Mouse (Mus musculus) forebrain, embryonic 10.5 days (tissue): ENCODE data around the gene Fcgrt. TPM values are rescaled to one million over a fixed set of nuclear protein-coding genes. Genes with fewer than 3 reads are reported as not detected.
"Not testable (repeated sequence)": the region's sequence is repeated elsewhere in the genome, so short reads cannot be mapped to it uniquely, and the experiment has no call there.

Experiments used
- DNase-seq: peaks from one replicate; pipeline ENCODE4 v3.0.0-alpha.2; 2017; ENCODE audit warnings: low spot score; ENCODE audit errors: extremely low spot score
- H3K27ac ChIP-seq: fragments of 300-500 bp; sonication (generic); 2 replicates; pipeline ENCODE4 v1.5.1; 2016; ENCODE audit warnings: mild to moderate bottlenecking
- H3K27me3 ChIP-seq: fragments of 300-500 bp; sonication (generic); 2 replicates; pipeline ENCODE4 v1.6.1; 2016; ENCODE audit warnings: mild to moderate bottlenecking; ENCODE audit not compliant: poor library complexity, severe bottlenecking
- H3K36me3 ChIP-seq: fragments of 300-500 bp; sonication (generic); replicated peaks from 2 replicates; pipeline ENCODE4 v1.6.1; 2016; ENCODE audit warnings: mild to moderate bottlenecking, moderate library complexity
- H3K4me1 ChIP-seq: fragments of 300-500 bp; sonication (generic); 2 replicates; pipeline ENCODE4 v1.6.1; 2016
- H3K4me3 ChIP-seq: fragments of 300-500 bp; sonication (generic); 2 replicates; pipeline ENCODE4 v1.5.1; 2016; ENCODE audit warnings: mild to moderate bottlenecking, moderate library complexity
- H3K9me3 ChIP-seq: fragments of 300-500 bp; sonication (generic); 2 replicates; pipeline ENCODE4 v1.6.1; 2016; ENCODE audit warnings: mild to moderate bottlenecking, moderate library complexity
- WGBS: fragments of 180-500 bp; shearing (Covaris S2); methylation state at CpG from one replicate; pipeline ENCODE4 v1.1.7; 2016; 5-methylcytosine and 5-hydroxymethylcytosine counted together
- polyA plus RNA-seq: library from polyadenylated mRNA; unstranded; fragments of >200 nt; fragmentation: Nextera tagmentation; extraction: Ambion mirVana; gene quantifications from 2 replicates; pipeline ENCODE4 v1.2.1, GENCODE M21; 2016

Gene Fcgrt
- polyA plus RNA-seq, 1 experiment from 2014 or later = 5.5 TPM

GRCm38 (mm10) chr7:45118336-45118735 lies 14.7 kb upstream of the Fcgrt start:
- peaks cover 24% of the 10 kb centered on the region for H3K4me1 ChIP-seq
- H3K36me3 ChIP-seq = peaks cover 61% of the 10 kb centered on the region
- H3K4me3 ChIP-seq = no peak overlapping the region
- no peaks in the 10 kb centered on the region for H3K27me3 ChIP-seq
- H3K9me3 ChIP-seq = no peaks in the 10 kb centered on the region
- H3K27ac ChIP-seq = no peak overlapping the region
- WGBS = 91% methylated on average over 6 of the region's 6 CpGs
- no peak for DNase-seq

DNA sequence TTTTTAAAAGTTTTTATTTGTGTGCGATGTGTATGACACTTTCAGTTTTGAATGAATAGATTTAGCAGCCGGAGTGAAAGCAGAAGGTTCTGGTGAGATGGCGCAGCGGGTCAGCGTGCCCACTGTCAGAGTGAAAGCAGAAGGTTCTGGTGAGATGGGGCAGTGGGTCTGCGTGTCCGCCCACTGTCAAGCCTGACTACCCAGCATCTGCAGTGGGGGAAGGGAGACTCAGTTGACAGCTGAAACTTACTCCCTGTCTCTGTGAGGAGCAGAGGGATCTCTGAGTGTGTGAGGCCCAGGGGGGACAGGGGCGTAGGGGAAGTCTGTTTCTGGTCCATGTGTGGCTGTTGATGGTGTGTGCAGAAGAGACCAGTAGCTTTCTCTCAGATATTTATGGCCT lies 13.9 kb upstream of the Fcgrt start:
- Histone ChIP-seq H3K36me3 (peaks cover 53% of the 10 kb centered on the region), H3K27ac (no peak overlapping the region), H3K4me3 (no peak overlapping the region), H3K4me1 (peaks cover 16% of the 10 kb centered on the region), H3K27me3 (no peaks in the 10 kb centered on the region), H3K9me3 (no peaks in the 10 kb centered on the region)
- 88% methylated on average over 8 of the region's 8 CpGs for WGBS
- no peak for DNase-seq

DNA sequence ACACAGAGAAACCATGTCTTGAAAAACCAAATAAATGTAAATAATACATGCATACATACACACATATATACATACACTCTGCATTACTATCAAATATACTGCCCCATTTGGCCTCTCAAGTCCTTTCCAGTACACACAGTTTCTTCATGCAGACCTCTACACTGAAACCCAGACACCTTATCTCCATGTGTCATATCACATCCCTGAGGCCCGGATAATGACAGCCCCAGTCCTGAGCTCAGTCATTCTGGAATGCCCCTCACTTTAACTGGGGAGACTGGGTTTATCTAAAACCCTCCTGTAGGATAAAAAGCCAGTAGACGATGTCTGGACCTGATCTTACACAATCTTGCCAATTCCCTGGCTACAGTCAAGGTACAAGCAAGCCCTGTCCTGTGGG lies 9.8 kb upstream of the Fcgrt start:
- Histone ChIP-seq H3K27me3 (no peaks in the 10 kb centered on the region), H3K9me3 (no peaks in the 10 kb centered on the region), H3K36me3 (peaks cover 12% of the 10 kb centered on the region), H3K27ac (no peak overlapping the region), H3K4me1 (no peaks in the 10 kb centered on the region), H3K4me3 (no peak overlapping the region)
- WGBS = 80% methylated on average over 2 of the region's 2 CpGs
- no peak for DNase-seq

DNA sequence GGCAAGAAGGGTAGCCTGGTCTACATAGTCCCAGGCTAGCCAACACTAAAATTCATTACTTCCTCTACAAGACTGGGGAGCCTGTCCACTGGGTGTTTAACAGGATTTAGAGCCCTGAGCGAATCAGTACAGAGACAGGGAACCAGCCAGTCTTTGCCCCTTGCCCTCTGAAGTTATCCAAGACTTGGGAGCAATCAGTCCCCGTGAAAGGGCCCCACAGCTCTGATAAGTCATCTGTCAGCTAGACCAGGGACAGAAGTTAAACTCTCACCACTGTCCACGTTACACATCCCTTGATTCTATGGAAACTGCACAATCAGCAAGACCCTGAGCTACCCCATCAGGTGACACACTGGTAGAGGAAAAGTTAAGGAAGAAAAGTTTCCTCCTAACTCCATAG lies 8.9 kb upstream of the Fcgrt start:
- Histone ChIP-seq H3K4me3 (no peak overlapping the region), H3K9me3 (no peaks in the 10 kb centered on the region), H3K27me3 (no peaks in the 10 kb centered on the region), H3K27ac (no peak overlapping the region), H3K36me3 (peaks cover 3% of the 10 kb centered on the region), H3K4me1 (no peaks in the 10 kb centered on the region)
- 76% methylated on average over 3 of the region's 3 CpGs for WGBS
- no peak for DNase-seq

DNA sequence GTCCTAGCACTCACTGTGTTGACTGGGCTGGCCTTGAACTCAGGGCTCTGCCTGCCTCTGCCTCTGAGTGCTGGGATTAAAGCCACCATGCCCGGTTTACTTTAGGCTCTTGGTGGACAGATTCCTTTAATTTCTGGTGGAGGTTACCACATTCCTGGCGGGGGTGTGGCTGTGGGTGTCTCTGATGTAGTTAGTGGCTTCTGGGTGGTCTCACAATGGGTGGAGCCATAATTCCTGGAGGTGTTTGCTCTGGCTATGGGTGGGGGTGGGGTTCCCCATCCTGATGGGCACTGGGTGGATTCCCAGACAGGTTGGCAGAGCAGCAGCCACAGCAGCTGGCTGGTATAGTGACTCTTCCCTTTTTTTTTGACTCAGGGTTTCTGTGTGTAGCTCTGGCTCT lies 8.3 kb upstream of the Fcgrt start:
- no peaks in the 10 kb centered on the region for H3K27me3 ChIP-seq
- no peaks in the 10 kb centered on the region for H3K9me3 ChIP-seq
- H3K4me1 ChIP-seq = peaks cover 4% of the 10 kb centered on the region
- no peaks in the 10 kb centered on the region for H3K36me3 ChIP-seq
- no peak for DNase-seq
- H3K4me3 ChIP-seq = no peak overlapping the region
- WGBS = 71% methylated on average over 2 of the region's 2 CpGs
- no peak overlapping the region for H3K27ac ChIP-seq

- H3K36me3 ChIP-seq, DNase-seq, H3K27ac ChIP-seq, H3K9me3 ChIP-seq, H3K4me3 ChIP-seq, H3K27me3 ChIP-seq: not testable (repeated sequence)
- 94% methylated on average over 4 of the region's 4 CpGs for WGBS
- peaks cover 18% of the 10 kb centered on the region for H3K4me1 ChIP-seq
Measured at GRCm38 (mm10) chr7:45110089-45110488, 6.4 kb upstream of the Fcgrt start.

GRCm38 (mm10) chr7:45107052-45107645 lies 3.5 kb upstream of the Fcgrt start:
- WGBS = 50% methylated on average over 5 of the region's 5 CpGs
- Histone ChIP-seq H3K9me3 (no peaks in the 10 kb centered on the region), H3K4me1 (peaks cover 32% of the 10 kb centered on the region), H3K27me3 (no peaks in the 10 kb centered on the region), H3K27ac (peak overlapping the region; percentile 63; the same call in 1 of the 2 replicates), H3K4me3 (no peak overlapping the region), H3K36me3 (no peaks in the 10 kb centered on the region)
- DNase-seq = no peak

DNA sequence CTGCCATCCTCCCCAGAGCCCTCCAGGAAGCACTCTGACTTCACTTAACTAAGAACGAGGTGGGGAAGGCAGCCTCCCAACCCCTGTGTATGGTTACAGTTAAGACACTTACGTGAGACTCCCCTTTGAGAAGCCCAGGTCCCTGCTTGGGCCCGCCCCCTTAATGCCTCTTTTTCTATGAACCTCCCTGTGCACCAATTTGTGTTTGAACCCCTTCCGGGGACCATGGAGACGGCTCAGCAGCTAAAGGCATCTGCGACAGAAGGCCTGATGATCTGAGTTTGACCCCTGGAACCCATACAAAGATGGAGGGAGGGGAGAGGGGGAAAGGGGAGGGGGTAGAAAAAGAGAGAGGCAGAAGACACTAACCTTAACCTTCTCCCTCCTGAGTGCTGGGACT lies 2.8 kb upstream of the Fcgrt start:
- peaks cover 32% of the 10 kb centered on the region for H3K4me1 ChIP-seq
- peak overlapping the region; percentile 77 for H3K27ac ChIP-seq
- H3K36me3 ChIP-seq = no peaks in the 10 kb centered on the region
- H3K9me3 ChIP-seq = no peaks in the 10 kb centered on the region
- DNase-seq = no peak
- no peak overlapping the region; the same call in 1 of the 2 replicates for H3K4me3 ChIP-seq
- WGBS = 41% methylated on average over 6 of the region's 6 CpGs
- H3K27me3 ChIP-seq = no peaks in the 10 kb centered on the region

DNA sequence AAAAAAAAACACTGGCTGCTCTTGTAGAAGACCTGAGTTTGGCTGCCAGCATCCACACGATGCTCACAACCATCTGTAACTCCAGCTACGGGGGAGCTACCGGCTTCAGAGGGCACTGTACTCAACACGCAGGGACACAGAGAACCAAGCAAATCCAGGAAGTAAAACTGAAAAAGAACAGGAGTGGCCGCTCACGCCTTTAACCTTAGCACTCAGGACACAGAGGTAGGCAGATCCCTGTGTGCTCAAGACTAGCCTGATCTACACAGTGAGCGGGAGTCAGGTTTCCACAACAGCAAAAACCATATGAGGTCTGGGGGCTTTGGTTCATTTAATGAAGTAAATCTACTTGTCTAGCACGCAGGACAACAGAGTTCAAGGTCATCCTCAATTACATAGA lies 1.8 kb upstream of the Fcgrt start:
- Histone ChIP-seq H3K36me3 (no peaks in the 10 kb centered on the region), H3K9me3 (no peaks in the 10 kb centered on the region), H3K4me3 (no peak overlapping the region), H3K27me3 (no peaks in the 10 kb centered on the region), H3K4me1 (peaks cover 32% of the 10 kb centered on the region), H3K27ac (0 out of 2 replicates have a peak overlapping the region, but pooled peaks have one; percentile 20)
- DNase-seq = no peak
- WGBS = 85% methylated on average over 8 of the region's 8 CpGs

- Histone ChIP-seq H3K4me1 (peaks cover 32% of the 10 kb centered on the region), H3K36me3 (no peaks in the 10 kb centered on the region), H3K4me3 (no peak overlapping the region), H3K27ac (0 out of 2 replicates have a peak overlapping the region, but pooled peaks have one; percentile 20), H3K27me3 (no peaks in the 10 kb centered on the region), H3K9me3 (no peaks in the 10 kb centered on the region)
- WGBS = 84% methylated on average over 5 of the region's 5 CpGs
- DNase-seq = no peak
Measured at GRCm38 (mm10) chr7:45104941-45105340, 1.3 kb upstream of the Fcgrt start.

DNA sequence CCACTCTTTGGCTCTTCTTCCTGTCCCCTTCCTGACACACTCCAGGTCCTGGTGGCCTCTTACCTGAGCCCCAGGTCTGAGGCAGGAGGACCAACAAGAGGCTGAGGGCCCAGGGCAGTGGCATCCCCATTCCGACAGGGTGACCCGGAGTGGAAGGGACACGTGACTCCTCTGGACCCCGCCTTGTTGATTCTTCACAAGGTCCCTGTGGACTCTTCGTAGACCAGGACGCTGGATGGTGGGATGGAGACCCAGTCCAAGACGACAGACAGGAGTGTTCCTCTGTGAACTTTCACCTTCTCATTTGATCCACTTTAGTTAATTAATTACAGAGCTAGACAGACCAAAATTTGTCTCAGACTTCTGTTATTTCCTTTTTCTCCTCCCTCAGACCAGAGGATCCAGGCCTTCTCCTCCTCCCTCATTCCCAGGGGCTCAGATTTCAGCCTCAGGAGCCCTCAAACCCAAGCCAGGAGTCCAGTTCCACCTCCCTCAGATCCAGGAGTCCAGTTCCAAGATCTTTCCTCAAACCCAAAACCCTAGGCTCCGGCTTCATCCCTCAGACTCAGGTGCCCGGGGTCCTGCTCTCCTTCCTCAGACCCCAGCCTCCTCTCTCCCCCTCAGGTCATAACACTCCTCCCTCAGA lies 588 bp downstream of the Fcgrt start:
- no peak for DNase-seq
- Histone ChIP-seq H3K27me3 (no peaks in the 10 kb centered on the region), H3K27ac (peak overlapping the region; percentile 72), H3K36me3 (no peaks in the 10 kb centered on the region), H3K4me3 (no peak overlapping the region), H3K4me1 (peaks cover 32% of the 10 kb centered on the region), H3K9me3 (no peaks in the 10 kb centered on the region)
- 80% methylated on average over 9 of the region's 9 CpGs for WGBS

- Histone ChIP-seq H3K9me3 (no peaks in the 10 kb centered on the region), H3K36me3 (no peaks in the 10 kb centered on the region), H3K27ac (peak overlapping the region; percentile 40), H3K4me3 (no peak overlapping the region), H3K4me1 (peaks cover 34% of the 10 kb centered on the region), H3K27me3 (no peaks in the 10 kb centered on the region)
- no peak for DNase-seq
- 91% methylated on average over 11 of the region's 11 CpGs for WGBS
Measured at GRCm38 (mm10) chr7:45102441-45102840, 1.2 kb downstream of the Fcgrt start.

DNA sequence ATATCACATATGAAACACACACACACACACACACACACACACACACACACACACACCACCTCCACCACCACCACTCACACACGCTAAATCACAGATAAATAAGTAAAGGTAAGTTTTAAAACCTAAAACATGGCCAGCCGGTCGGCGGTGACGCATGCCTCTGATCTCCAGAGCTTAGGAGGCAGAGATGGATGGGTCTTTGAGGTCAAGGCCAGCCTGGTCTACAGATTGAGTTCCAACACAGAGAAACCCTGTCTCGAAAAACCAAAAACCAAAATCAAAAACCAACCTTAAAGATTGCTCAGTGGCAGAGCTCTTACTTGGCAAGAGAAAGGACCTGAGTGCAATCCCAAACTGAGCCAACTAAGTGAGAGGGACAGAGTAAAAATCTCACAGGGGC lies 3.6 kb downstream of the Fcgrt start:
- no peak for DNase-seq
- H3K4me3 ChIP-seq = no peak overlapping the region
- H3K27me3 ChIP-seq = no peaks in the 10 kb centered on the region
- H3K4me1 ChIP-seq = peaks cover 24% of the 10 kb centered on the region
- no peaks in the 10 kb centered on the region for H3K36me3 ChIP-seq
- 95% methylated on average over 6 of the region's 6 CpGs for WGBS
- no peak overlapping the region for H3K27ac ChIP-seq
- H3K9me3 ChIP-seq = no peaks in the 10 kb centered on the region
